Mouse (Mus musculus): ENCODE results near the gene Gm28845. TPM values are rescaled to one million over a fixed set of nuclear protein-coding genes. Genes with fewer than 3 reads are reported as not detected.

The Gm28845 gene
- polyA plus RNA-seq, 1 experiment from 2014 or later, result not detected

DNA sequence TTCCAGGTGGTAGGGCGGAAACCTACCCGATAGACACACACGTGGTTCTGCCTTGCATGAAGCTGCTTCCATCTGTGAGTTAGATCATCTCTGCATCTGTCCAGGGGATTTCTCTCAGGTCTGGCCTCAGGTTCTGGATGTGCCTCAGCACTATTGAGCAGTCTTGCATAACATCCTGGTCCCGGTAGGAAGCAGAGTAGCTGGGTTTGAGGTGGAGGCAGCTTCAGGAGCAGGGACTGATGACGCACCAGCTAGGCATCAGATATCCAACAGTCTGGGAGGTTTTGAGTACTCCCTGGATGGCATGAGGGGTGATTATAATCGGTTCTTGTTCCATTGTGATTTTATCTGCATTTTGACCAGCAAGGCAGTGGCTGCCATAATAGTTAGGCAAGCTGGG, 18.2 kb upstream of the Gm28845 start:
- WGBS (ENCODE audit: insufficient replicate concordance), result 80% methylated on average over 6 of the region's 6 CpGs
- no peak for ATAC-seq (replicated peaks; ENCODE audit: insufficient number of reproducible peaks, low FRiP score, low TSS enrichment)
- H3K27me3 ChIP-seq (ENCODE audit: control insufficient read depth, insufficient read depth, low read length), result no peaks in the 10 kb centered on the region

DNA sequence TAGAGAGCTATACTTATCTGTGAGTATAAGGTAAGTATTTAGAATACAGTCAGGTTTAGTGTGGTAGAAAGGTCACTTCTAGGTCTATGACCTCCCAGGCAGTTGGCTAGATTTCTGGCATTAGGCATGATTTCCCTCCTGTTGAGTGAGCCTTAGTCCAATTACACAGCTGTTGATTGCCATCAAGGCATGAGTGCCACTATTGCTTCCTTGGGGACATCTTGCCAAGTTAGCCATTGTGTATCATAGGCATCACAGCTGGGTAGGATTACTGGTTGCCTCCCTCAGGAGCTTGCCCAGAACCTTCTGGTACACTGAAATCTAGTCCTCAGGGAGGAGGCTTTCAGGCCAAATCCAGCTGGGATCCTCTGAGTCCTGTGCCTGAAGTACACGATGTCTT, 13.5 kb upstream of the Gm28845 start:
- Histone ChIP-seq H3K9ac (ENCODE audit: low read depth, low read length) (no peak overlapping the region), H3K36me3 (ENCODE audit: control insufficient read depth, insufficient read depth, low read length) (no peaks in the 10 kb centered on the region), H3K4me1 (ENCODE audit: control insufficient read depth, insufficient read depth, low read length) (no peaks in the 10 kb centered on the region), H3K27ac (ENCODE audit: low read depth, low read length) (no peak overlapping the region), H3K9me3 (replicated peaks; ENCODE audit: control insufficient read depth, low read length) (no peaks in the 10 kb centered on the region), H3K4me2 (no peak overlapping the region), H3K27me3 (ENCODE audit: control insufficient read depth, insufficient read depth, low read length) (no peaks in the 10 kb centered on the region), H3K4me3 (ENCODE audit: low read depth, low read length) (no peak overlapping the region)
- WGBS (ENCODE audit: insufficient replicate concordance), result 78% methylated on average over 1 of the region's 1 CpGs
- ATAC-seq (replicated peaks; ENCODE audit: insufficient number of reproducible peaks, low FRiP score, low TSS enrichment), result no peak

More for the DNA sequence above, 18.2 kb upstream of the Gm28845 start:
- Histone ChIP-seq H3K36me3 (ENCODE audit: control insufficient read depth, insufficient read depth, low read length) (no peaks in the 10 kb centered on the region), H3K27ac (ENCODE audit: low read depth, low read length) (no peak overlapping the region), H3K4me2 (no peak overlapping the region), H3K4me1 (ENCODE audit: control insufficient read depth, insufficient read depth, low read length) (no peaks in the 10 kb centered on the region), H3K9ac (ENCODE audit: low read depth, low read length) (no peak overlapping the region), H3K4me3 (ENCODE audit: low read depth, low read length) (no peak overlapping the region), H3K9me3 (replicated peaks; ENCODE audit: control insufficient read depth, low read length) (no peaks in the 10 kb centered on the region)

DNA sequence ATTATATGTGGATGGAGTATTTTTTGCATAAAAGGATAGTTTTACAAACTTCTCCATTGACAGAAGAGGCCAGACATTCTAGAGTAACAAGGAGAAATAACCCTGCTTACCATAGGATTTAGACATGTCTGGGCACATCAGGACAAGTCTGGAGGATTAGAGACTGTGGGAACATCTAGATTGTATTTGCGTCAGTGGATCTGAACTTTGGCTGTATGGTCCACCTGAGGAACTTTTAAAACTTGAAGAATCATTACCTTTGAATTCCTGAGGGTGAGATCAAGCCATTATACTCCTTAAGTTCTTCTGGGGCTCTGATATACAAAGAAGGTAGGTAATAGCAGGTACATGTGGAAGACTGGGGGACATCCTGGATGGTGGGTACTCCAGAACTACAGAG, 12.3 kb upstream of the Gm28845 start:
- Histone ChIP-seq H3K27me3 (ENCODE audit: control insufficient read depth, insufficient read depth, low read length) (no peaks in the 10 kb centered on the region), H3K4me3 (ENCODE audit: low read depth, low read length) (no peak overlapping the region), H3K36me3 (ENCODE audit: control insufficient read depth, insufficient read depth, low read length) (no peaks in the 10 kb centered on the region), H3K27ac (ENCODE audit: low read depth, low read length) (no peak overlapping the region), H3K9ac (ENCODE audit: low read depth, low read length) (no peak overlapping the region), H3K9me3 (replicated peaks; ENCODE audit: control insufficient read depth, low read length) (no peaks in the 10 kb centered on the region), H3K4me1 (ENCODE audit: control insufficient read depth, insufficient read depth, low read length) (no peaks in the 10 kb centered on the region), H3K4me2 (no peak overlapping the region)
- ATAC-seq (replicated peaks; ENCODE audit: insufficient number of reproducible peaks, low FRiP score, low TSS enrichment), result no peak
- WGBS (ENCODE audit: insufficient replicate concordance), result 90% methylated on average over 1 of the region's 1 CpGs

DNA sequence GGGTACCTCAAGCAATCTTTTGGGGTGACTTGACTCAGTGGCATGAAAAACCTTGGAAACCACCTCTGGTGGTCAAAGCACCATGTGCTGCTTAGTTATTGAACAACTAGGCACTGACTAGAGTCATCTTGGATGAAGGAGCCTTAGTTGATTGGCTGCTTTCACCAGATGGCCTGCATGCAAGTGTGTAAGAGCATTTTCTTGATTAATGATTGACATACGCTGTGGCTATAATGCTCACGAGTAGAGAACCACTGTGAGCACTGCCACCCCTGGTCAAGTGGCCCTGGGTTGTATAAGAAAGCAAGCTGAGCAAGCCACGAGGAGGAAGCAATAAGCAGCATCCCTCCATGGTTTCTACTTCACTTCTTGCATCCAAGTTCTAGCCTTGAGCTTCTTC, 10.9 kb upstream of the Gm28845 start:
- WGBS (ENCODE audit: insufficient replicate concordance), result 65% methylated on average over 3 of the region's 3 CpGs

DNA sequence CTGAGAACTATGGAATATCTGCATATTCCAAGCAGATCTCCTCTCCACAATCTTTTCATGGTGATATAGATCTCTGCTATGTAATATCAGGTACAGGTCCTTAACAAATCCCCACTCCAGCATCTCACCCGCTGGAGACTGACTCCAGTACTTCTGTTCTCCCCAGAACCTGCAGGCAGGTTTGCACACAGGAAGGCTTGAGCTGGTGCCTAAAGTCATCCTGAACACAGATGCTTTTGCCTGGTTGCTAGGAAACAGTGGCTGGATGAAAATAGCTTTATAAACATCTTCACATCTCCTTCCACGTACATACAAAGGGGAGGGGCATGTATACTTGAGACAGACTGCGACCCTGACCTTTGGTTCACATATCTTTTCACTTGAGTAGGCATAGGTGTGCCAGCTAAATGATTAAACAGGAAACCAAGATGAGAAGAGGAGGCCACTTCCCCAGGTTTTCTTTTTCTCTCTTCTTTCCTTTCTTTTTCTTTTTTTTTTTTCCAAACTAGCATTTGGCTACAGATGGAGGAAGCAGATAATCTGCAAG, 10.3 kb upstream of the Gm28845 start:
- H3K27ac ChIP-seq (ENCODE audit: low read depth, low read length), result no peak overlapping the region
- no peak overlapping the region for H3K4me3 ChIP-seq (ENCODE audit: low read depth, low read length)
- H3K4me1 ChIP-seq (ENCODE audit: control insufficient read depth, insufficient read depth, low read length), result no peaks in the 10 kb centered on the region
- no peak overlapping the region for H3K4me2 ChIP-seq
- no peaks in the 10 kb centered on the region for H3K27me3 ChIP-seq (ENCODE audit: control insufficient read depth, insufficient read depth, low read length)
- H3K36me3 ChIP-seq (ENCODE audit: control insufficient read depth, insufficient read depth, low read length), result no peaks in the 10 kb centered on the region
- ATAC-seq (replicated peaks; ENCODE audit: insufficient number of reproducible peaks, low FRiP score, low TSS enrichment), result no peak
- no peaks in the 10 kb centered on the region for H3K9me3 ChIP-seq (replicated peaks; ENCODE audit: control insufficient read depth, low read length)
- H3K9ac ChIP-seq (ENCODE audit: low read depth, low read length), result no peak overlapping the region
- WGBS (ENCODE audit: insufficient replicate concordance), result 70% methylated on average over 3 of the region's 3 CpGs

More for the DNA sequence above, 10.9 kb upstream of the Gm28845 start:
- H3K9ac ChIP-seq (ENCODE audit: low read depth, low read length), result no peak overlapping the region
- H3K4me3 ChIP-seq (ENCODE audit: low read depth, low read length), result no peak overlapping the region
- no peaks in the 10 kb centered on the region for H3K9me3 ChIP-seq (replicated peaks; ENCODE audit: control insufficient read depth, low read length)
- H3K4me2 ChIP-seq, result no peak overlapping the region
- H3K4me1 ChIP-seq (ENCODE audit: control insufficient read depth, insufficient read depth, low read length), result no peaks in the 10 kb centered on the region
- no peaks in the 10 kb centered on the region for H3K27me3 ChIP-seq (ENCODE audit: control insufficient read depth, insufficient read depth, low read length)
- ATAC-seq (replicated peaks; ENCODE audit: insufficient number of reproducible peaks, low FRiP score, low TSS enrichment), result no peak
- H3K36me3 ChIP-seq (ENCODE audit: control insufficient read depth, insufficient read depth, low read length), result no peaks in the 10 kb centered on the region
- H3K27ac ChIP-seq (ENCODE audit: low read depth, low read length), result no peak overlapping the region

DNA sequence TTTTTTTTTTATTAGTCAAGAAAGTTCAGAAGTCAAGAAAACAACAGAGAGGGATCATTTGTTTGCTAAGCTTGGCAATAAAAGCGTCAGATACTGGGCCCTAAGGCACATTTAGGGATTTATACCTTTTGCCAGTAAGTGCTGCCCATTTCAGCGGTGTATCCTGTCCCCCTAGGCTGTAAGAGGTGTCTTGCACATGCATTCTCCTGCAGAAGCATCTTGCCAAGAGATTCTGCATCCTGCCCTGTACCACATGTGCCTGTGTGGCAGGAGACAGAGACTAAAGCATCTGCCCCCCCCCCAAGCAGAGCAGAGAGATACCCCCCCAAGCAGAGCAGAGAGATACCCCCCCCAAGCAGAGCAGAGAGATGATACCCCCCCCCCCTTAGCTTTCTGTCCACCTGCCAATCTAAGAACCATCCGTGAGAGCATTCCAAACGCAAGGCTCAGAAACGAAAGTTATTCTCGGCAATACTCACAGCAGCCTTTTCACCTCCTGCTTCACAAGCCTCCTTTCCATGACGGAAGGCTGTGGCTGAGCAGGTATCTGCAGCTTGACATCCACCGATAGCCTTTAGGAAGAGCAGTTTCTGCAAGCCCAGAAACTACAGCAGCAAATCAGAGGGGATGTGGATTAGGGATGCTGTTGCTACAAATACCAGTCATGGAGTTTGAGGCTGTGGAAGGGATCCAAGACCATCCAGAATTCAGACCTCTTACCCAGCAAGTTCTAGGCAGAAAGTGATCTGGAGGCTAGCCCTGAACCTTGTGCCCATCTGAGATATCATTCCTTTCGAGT, 3.4 kb upstream of the Gm28845 start, which contains the start of gene D630023F18Rik:
D630023F18Rik (minus strand) TSS at position 641 of the 799 bp plus-strand sequence.
- no peaks in the 10 kb centered on the region for H3K36me3 ChIP-seq (ENCODE audit: control insufficient read depth, insufficient read depth, low read length)
- H3K9ac ChIP-seq (ENCODE audit: low read depth, low read length), result no peak within 1 kb of the TSS
- H3K27ac ChIP-seq (ENCODE audit: low read depth, low read length), result no peak within 1 kb of the TSS
- H3K4me2 ChIP-seq, result peak within 1 kb of the TSS; percentile 51
- H3K4me3 ChIP-seq (ENCODE audit: low read depth, low read length), result peak within 1 kb of the TSS; percentile 35
- 0 out of 2 replicates have a peak, but pooled peaks cover 2% of the 10 kb centered on the region for H3K4me1 ChIP-seq (ENCODE audit: control insufficient read depth, insufficient read depth, low read length)
- no peaks in the 10 kb centered on the region for H3K27me3 ChIP-seq (ENCODE audit: control insufficient read depth, insufficient read depth, low read length)
- no peak for ATAC-seq (replicated peaks; ENCODE audit: insufficient number of reproducible peaks, low FRiP score, low TSS enrichment)
- H3K9me3 ChIP-seq (replicated peaks; ENCODE audit: control insufficient read depth, low read length), result no peaks in the 10 kb centered on the region
- WGBS (ENCODE audit: insufficient replicate concordance), result 22% methylated on average over 9 of the region's 9 CpGs

DNA sequence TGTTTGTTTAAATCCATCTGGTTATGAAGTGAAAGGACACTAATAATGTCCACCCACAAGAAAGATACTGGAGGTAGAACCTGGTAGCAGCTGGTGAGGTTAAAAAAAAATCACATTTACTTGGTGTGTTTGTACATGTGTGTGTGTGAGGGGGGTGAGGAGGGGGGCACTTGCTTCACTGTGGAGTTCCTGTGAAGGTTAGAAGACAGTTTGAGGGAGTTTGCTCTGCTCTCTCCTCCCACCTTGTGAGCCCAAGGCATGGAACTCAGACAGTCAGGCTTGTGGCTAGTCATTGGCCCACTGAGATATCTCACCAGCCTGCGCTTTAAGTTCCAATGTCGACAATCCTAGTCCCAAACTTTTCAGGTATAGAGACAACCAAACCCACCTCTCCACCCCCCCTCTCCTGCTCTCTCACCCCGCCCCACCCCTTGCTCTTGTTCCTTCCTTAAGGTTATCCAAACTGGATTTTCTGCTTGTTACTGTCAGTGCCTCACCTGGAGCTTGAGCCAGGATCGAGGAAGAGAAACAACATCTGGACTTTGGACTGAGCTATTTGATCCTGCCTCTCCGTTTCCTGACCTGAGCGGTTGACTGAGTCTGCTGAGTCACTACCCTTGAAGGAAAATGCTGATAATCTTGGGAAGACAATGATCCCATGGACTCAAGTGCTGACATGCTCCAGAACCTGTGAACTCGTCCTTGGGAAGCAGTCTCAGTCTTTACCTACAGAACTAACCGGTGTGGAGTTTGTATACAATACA, 1.0 kb downstream of the Gm28845 start:
- no peaks in the 10 kb centered on the region for H3K36me3 ChIP-seq (ENCODE audit: control insufficient read depth, insufficient read depth, low read length)
- H3K9ac ChIP-seq (ENCODE audit: low read depth, low read length), result no peak overlapping the region
- no peaks in the 10 kb centered on the region for H3K27me3 ChIP-seq (ENCODE audit: control insufficient read depth, insufficient read depth, low read length)
- H3K9me3 ChIP-seq (replicated peaks; ENCODE audit: control insufficient read depth, low read length), result no peaks in the 10 kb centered on the region
- H3K4me2 ChIP-seq, result no peak overlapping the region
- H3K4me1 ChIP-seq (ENCODE audit: control insufficient read depth, insufficient read depth, low read length), result 0 out of 2 replicates have a peak, but pooled peaks cover 2% of the 10 kb centered on the region
- H3K27ac ChIP-seq (ENCODE audit: low read depth, low read length), result no peak overlapping the region
- ATAC-seq (replicated peaks; ENCODE audit: insufficient number of reproducible peaks, low FRiP score, low TSS enrichment), result no peak
- WGBS (ENCODE audit: insufficient replicate concordance), result 61% methylated on average over 8 of the region's 8 CpGs
- no peak overlapping the region for H3K4me3 ChIP-seq (ENCODE audit: low read depth, low read length)

DNA sequence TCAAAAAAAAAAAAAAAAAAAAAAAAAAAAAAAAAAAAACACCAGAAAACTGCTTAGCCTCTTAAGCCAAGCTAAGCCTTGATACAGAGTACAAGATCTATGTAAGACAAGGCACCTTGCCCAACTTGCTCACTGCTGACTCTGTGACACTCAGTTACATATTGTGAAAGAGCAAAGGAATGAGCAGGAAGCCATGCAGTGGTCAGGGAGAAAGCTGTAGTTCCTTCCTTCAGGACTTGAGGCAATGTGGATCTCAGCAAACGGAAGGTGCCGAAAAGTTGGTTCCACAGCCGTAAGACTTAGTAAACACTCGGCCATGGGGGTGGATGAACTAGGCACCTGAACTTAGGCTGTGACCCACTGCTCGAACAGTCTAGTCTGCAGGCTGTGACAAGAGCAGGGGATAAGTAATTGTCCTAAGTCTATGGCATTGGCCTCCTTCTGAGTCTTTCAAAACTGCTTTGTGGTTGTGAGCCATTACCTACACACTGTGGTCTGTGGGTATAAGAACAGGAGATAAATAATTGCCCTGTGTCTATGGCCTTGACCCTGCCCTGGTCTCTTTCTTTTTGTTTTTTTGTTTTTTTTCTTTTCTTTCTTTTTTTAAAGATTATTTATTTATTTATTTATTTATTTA, 5.7 kb downstream of the Gm28845 start:
- WGBS (ENCODE audit: insufficient replicate concordance), result 88% methylated on average over 5 of the region's 5 CpGs

More for the DNA sequence above, 5.7 kb downstream of the Gm28845 start:
- no peaks in the 10 kb centered on the region for H3K27me3 ChIP-seq (ENCODE audit: control insufficient read depth, insufficient read depth, low read length)
- no peak overlapping the region for H3K4me2 ChIP-seq
- no peaks in the 10 kb centered on the region for H3K9me3 ChIP-seq (replicated peaks; ENCODE audit: control insufficient read depth, low read length)
- ATAC-seq (replicated peaks; ENCODE audit: insufficient number of reproducible peaks, low FRiP score, low TSS enrichment), result no peak
- H3K4me3 ChIP-seq (ENCODE audit: low read depth, low read length), result no peak overlapping the region
- H3K36me3 ChIP-seq (ENCODE audit: control insufficient read depth, insufficient read depth, low read length), result no peaks in the 10 kb centered on the region
- H3K27ac ChIP-seq (ENCODE audit: low read depth, low read length), result no peak overlapping the region
- H3K4me1 ChIP-seq (ENCODE audit: control insufficient read depth, insufficient read depth, low read length), result no peaks in the 10 kb centered on the region
- no peak overlapping the region for H3K9ac ChIP-seq (ENCODE audit: low read depth, low read length)

Measured in heart, embryonic 11.5 days (tissue).